Mouse (Mus musculus) lung, postnatal 0 days (tissue): ENCODE measurements around the gene Banf2.

ENCODE experiments used
- CTCF ChIP-seq: IDR thresholded peaks from 2 replicates; pipeline ENCODE4 v1.5.1; 2016; ENCODE audit warnings: antibody characterized with exemption, mild to moderate bottlenecking
- EP300 ChIP-seq: IDR thresholded peaks from 2 replicates; pipeline ENCODE4 v1.6.1; 2016; ENCODE audit warnings: antibody characterized with exemption, mild to moderate bottlenecking, control low read depth

GRCm38 (mm10) chr2:144070479-144070878 is 37.6 kb downstream of the Banf2 start:
- no peak for TF ChIP-seq CTCF
- TF ChIP-seq EP300, result no peak
